Mouse (Mus musculus) heart, adult 2 months (tissue): ENCODE results near the gene Gfi1b.

Source experiments
- CTCF ChIP-seq: fragments of 200-600 bp; IDR thresholded peaks from 2 replicates; pipeline ENCODE4 v1.8.1; 2022; ENCODE audit warnings: antibody characterized with exemption, mild to moderate bottlenecking, moderate library complexity
- EP300 ChIP-seq: fragments of 200-500 bp; IDR thresholded peaks from 2 replicates; pipeline ENCODE4 v1.6.1; 2011; ENCODE audit warnings: low read depth, low read length, control low read depth; ENCODE audit not compliant: insufficient read depth
- POLR2A ChIP-seq: fragments of 200-500 bp; IDR thresholded peaks from 2 replicates; pipeline ENCODE4 v1.6.1; 2011; ENCODE audit warnings: mild to moderate bottlenecking, low read depth, low read length, control low read depth; ENCODE audit not compliant: insufficient read depth

- TF ChIP-seq CTCF (no peak), POLR2A (no peak), EP300 (no peak)
Observed at GRCm38 (mm10) chr2:28569903-28570302, 51.9 kb downstream of the Gfi1b start.
